Mouse (Mus musculus) liver, embryonic 14.5 days (tissue): Measurements from ENCODE around the gene B3gat3.
"Not testable (repeated sequence)": the region's sequence is repeated elsewhere in the genome, so short reads cannot be mapped to it uniquely, and the experiment has no call there.

Source experiments
- CTCF ChIP-seq: IDR thresholded peaks from 2 replicates; pipeline ENCODE4 v1.5.1; 2016; ENCODE audit warnings: antibody characterized with exemption, low read depth, control low read depth
- EP300 ChIP-seq: IDR thresholded peaks from 2 replicates; pipeline ENCODE4 v1.6.1; 2016; ENCODE audit warnings: antibody characterized with exemption, low read depth

DNA sequence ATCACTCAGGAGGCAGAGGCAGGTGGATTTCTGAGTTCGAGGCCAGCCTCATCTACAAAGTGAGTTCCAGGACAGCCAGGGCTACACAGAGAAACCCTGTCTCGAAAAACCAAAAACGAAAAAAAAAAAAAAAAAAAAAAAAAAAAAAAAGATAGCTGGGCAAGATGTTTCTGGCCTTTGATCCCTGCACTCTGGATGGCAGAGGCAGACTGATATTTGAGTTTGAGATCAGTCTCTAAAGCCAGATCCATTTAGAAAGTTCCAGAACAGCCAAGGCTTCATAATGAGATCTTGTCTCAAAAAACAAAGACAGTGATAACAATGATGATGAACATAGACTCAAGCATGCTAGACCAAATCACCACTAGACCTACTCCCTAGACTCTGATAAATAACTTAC lies 49.8 kb upstream of the B3gat3 start:
- TF ChIP-seq CTCF, EP300: not testable (repeated sequence)
